Mouse (Mus musculus) myocyte (in vitro differentiated cells): ENCODE data around the gene Hes5.

Experiments used
- CEBPB ChIP-seq: IDR thresholded peaks from 2 replicates; pipeline ENCODE4 v1.6.1; 2011; ENCODE audit warnings: mild to moderate bottlenecking, moderate library complexity; ENCODE audit not compliant: poor library complexity, insufficient read depth, severe bottlenecking
- E2F4 ChIP-seq: IDR thresholded peaks from one replicate; pipeline ENCODE4 v1.6.1; 2011; ENCODE audit warnings: mild to moderate bottlenecking, control low read depth, moderate library complexity; ENCODE audit not compliant: insufficient read depth
- MAX ChIP-seq: IDR thresholded peaks from one replicate; pipeline ENCODE4 v1.6.1; 2011; ENCODE audit warnings: low read depth, mild to moderate bottlenecking, control low read depth
- MYOD1 ChIP-seq, 3 experiments: IDR thresholded peaks; one replicate each; pipeline ENCODE4 v1.6.1; 2011; ENCODE audit warnings: control low read depth in 2 of 3, low read depth in 2 of 3, mild to moderate bottlenecking in 2 of 3, moderate library complexity in 1 of 3; ENCODE audit not compliant: insufficient read length in 2 of 3, control insufficient read depth in 1 of 3
- MYOG ChIP-seq, 3 experiments: IDR thresholded peaks; one replicate each; pipeline ENCODE4 v1.6.1; 2011; ENCODE audit warnings: control low read depth in 2 of 3, low read depth in 2 of 3, mild to moderate bottlenecking in 2 of 3; ENCODE audit not compliant: insufficient read length in 2 of 3, control insufficient read depth in 1 of 3, insufficient read depth in 1 of 3
- POLR2A ChIP-seq: IDR thresholded peaks from one replicate; pipeline ENCODE4 v1.6.1; 2011; ENCODE audit warnings: low read depth, mild to moderate bottlenecking, control low read depth, moderate library complexity; ENCODE audit not compliant: insufficient read length
- POLR2AphosphoS2 ChIP-seq: IDR thresholded peaks from one replicate; pipeline ENCODE4 v1.6.1; 2011; ENCODE audit warnings: low read depth, control low read depth; ENCODE audit not compliant: insufficient read length
- REST ChIP-seq: IDR thresholded peaks from one replicate; pipeline ENCODE4 v1.6.1; 2011; ENCODE audit warnings: mild to moderate bottlenecking, control low read depth, moderate library complexity; ENCODE audit not compliant: insufficient read depth, insufficient read length
- SRF ChIP-seq: IDR thresholded peaks from one replicate; pipeline ENCODE4 v1.6.1; 2011; ENCODE audit warnings: low read depth; ENCODE audit not compliant: control insufficient read depth, insufficient read length
- TCF12 ChIP-seq: IDR thresholded peaks from one replicate; pipeline ENCODE4 v1.6.1; 2011; ENCODE audit warnings: mild to moderate bottlenecking, control low read depth; ENCODE audit not compliant: poor library complexity, insufficient read depth, severe bottlenecking
- TCF3 ChIP-seq: IDR thresholded peaks from one replicate; pipeline ENCODE4 v1.6.1; 2011; ENCODE audit warnings: low read depth, control low read depth; ENCODE audit not compliant: insufficient read length
- USF1 ChIP-seq: IDR thresholded peaks from one replicate; pipeline ENCODE4 v1.6.1; 2011; ENCODE audit warnings: low read depth, mild to moderate bottlenecking, control low read depth, moderate library complexity

DNA sequence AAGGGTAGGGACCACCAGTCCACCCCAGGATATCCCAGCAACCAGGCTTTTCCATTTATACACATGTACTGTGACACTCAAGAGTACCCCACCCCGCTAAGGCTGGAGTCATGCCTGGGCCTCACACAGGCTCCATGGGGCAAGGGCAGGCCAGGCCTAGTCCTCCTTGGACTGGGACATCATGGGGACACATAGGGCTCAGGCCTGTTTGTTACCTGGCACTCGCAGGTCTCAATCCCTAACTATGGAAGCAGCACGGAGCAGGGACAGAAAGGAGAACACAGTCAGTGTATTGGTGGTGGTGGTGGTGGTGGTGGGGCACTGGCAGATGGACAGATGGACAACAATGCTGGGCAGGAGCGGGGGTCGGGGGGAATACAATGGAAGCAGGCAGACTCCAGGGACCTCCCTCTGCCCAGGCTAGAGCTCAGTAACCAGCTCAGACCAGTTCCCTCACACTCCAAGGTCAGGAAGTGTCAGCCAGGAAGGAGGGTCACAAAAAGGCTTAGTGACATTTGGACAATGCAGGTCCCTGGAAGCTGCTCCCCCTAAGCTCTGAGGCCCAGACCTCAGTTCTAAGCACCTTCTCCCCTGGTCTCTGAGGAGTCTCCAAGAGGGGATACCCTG is 24.5 kb downstream of the Hes5 start:
- TF ChIP-seq MAX (no peak), SRF (no peak), POLR2AphosphoS2 (no peak), USF1 (no peak), TCF12 (no peak), TCF3 (no peak), CEBPB (no peak), POLR2A (no peak), MYOD1 (IDR thresholded peaks at IDR 0.05; ENCODE audit: control insufficient read depth in 1 of 3, insufficient read length in 2 of 3, low read depth in 2 of 3) (no peak), MYOG (IDR thresholded peaks at IDR 0.05; ENCODE audit: control insufficient read depth in 1 of 3, insufficient read depth in 1 of 3, insufficient read length in 2 of 3, low read depth in 2 of 3) (no peak), E2F4 (no peak), REST (no peak)
